Mouse (Mus musculus): ENCODE data around the gene Fam174b.

Fam174b gene

GRCm38 (mm10) chr7:73740111-73741035 is at the start of gene Fam174b:
Gene Fam174b, plus strand, starts transcription at chr7:73740302.
- DNase-seq (ENCODE audit: low spot score) = peak; percentile 21

- DNase-seq (ENCODE audit: low spot score) = no peak
Measured at GRCm38 (mm10) chr7:73697092-73697491, 43.0 kb upstream of the Fam174b start.

GRCm38 (mm10) chr7:73704305-73704704 is 35.8 kb upstream of the Fam174b start:
- DNase-seq (ENCODE audit: low spot score) = no peak

- no peak for DNase-seq (ENCODE audit: low spot score)
Measured at GRCm38 (mm10) chr7:73713506-73713905, 26.6 kb upstream of the Fam174b start.

GRCm38 (mm10) chr7:73715928-73716749 is 24.0 kb upstream of the Fam174b start:
- no peak for DNase-seq (ENCODE audit: low spot score)

- no peak for DNase-seq (ENCODE audit: low spot score)
Measured at GRCm38 (mm10) chr7:73716841-73717240, 23.3 kb upstream of the Fam174b start.

GRCm38 (mm10) chr7:73718031-73718430 is 22.1 kb upstream of the Fam174b start:
- DNase-seq (ENCODE audit: low spot score) = no peak

- DNase-seq (ENCODE audit: low spot score) = no peak
Measured at GRCm38 (mm10) chr7:73718497-73719007, 21.6 kb upstream of the Fam174b start.

- no peak for DNase-seq (ENCODE audit: low spot score)
Measured at GRCm38 (mm10) chr7:73721046-73721445, 19.1 kb upstream of the Fam174b start.

- no peak for DNase-seq (ENCODE audit: low spot score)
Measured at GRCm38 (mm10) chr7:73721764-73722163, 18.3 kb upstream of the Fam174b start.

GRCm38 (mm10) chr7:73729913-73730312 is 10.2 kb upstream of the Fam174b start:
- DNase-seq (ENCODE audit: low spot score) = peak; percentile 71

GRCm38 (mm10) chr7:73730430-73731022 is 9.6 kb upstream of the Fam174b start:
- DNase-seq (ENCODE audit: low spot score) = no peak

- DNase-seq (ENCODE audit: low spot score) = no peak
Measured at GRCm38 (mm10) chr7:73736046-73736445, 4.1 kb upstream of the Fam174b start.

GRCm38 (mm10) chr7:73741392-73741791 is 1.3 kb downstream of the Fam174b start:
- no peak for DNase-seq (ENCODE audit: low spot score)

- DNase-seq (ENCODE audit: low spot score) = no peak
Measured at GRCm38 (mm10) chr7:73741841-73742240, 1.7 kb downstream of the Fam174b start.

- DNase-seq (ENCODE audit: low spot score) = no peak
Measured at GRCm38 (mm10) chr7:73743144-73743543, 3.0 kb downstream of the Fam174b start.

GRCm38 (mm10) chr7:73743831-73744370 is 3.8 kb downstream of the Fam174b start:
- no peak for DNase-seq (ENCODE audit: low spot score)

GRCm38 (mm10) chr7:73745903-73746302 is 5.8 kb downstream of the Fam174b start:
- no peak for DNase-seq (ENCODE audit: low spot score)

GRCm38 (mm10) chr7:73746836-73747235 is 6.7 kb downstream of the Fam174b start:
- no peak for DNase-seq (ENCODE audit: low spot score)

GRCm38 (mm10) chr7:73747531-73747930 is 7.4 kb downstream of the Fam174b start:
- DNase-seq (ENCODE audit: low spot score) = no peak

- no peak for DNase-seq (ENCODE audit: low spot score)
Measured at GRCm38 (mm10) chr7:73748437-73749108, 8.5 kb downstream of the Fam174b start.

All from testis, postnatal 14 days (tissue).